Mouse (Mus musculus): Measurements from ENCODE around the gene Prkrip1. TPM values are rescaled to one million over a fixed set of nuclear protein-coding genes. Genes with fewer than 3 reads are reported as not detected.
"Not testable (repeated sequence)": the region's sequence is repeated elsewhere in the genome, so short reads cannot be mapped to it uniquely, and the experiment has no call there.

The Prkrip1 gene
- total RNA-seq, 2 experiments from 2014 or later: 19.4 to 23.8 TPM

DNA sequence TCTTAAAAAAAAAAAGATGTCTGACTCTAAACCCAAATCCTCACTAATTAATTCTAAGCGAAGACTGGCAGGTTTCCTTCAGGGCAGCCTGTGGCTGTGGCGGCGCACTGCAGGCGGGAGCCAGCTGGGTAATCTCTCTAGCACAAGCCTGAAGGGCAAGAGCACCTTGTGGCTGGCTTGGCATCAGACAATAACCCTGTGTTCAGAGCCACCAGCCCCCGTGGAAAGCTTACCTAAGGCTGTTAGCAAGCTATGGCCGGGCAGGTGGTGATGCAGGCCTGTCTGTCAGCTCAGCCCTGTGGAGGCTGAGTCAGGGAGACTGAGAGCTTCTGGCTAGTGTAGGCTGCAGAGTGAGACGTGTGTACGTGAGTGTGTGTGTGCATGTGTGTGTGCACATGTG is 33.5 kb downstream of the Prkrip1 start:
- no peak for DNase-seq (ENCODE audit: low spot score)

DNA sequence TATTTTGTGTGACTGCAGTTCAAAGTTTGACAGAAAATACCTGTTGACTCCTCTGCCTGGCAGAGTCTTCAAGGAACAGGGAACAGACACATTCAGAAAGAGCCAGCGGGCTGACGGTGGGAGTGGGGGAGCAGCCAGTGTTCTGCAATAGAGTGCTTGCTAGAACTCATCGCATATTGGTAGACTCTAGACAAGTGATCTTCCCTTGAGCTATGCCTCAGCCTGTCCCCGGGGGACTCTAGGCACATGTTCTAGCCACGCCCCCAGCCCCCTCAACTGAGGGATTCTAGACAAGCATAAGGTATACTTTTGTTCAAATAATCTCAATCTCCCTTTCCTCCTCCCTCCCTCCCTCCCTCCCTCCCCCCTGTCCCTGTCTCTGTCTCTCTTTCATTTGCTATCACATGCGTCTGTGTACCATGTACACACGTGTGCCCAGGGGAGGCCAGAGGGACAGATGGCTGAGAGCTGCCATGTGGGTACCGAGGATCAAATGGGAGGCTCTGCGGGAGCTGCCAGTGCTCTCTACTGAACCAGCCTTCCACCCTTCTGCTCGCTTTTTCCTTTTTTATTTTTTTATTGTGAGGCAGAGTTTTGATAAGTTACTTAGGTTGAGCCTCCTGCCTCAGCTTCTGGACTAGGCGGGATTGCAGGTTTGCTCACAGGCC is 34.8 kb downstream of the Prkrip1 start:
- no peak for DNase-seq (ENCODE audit: low spot score)

DNA sequence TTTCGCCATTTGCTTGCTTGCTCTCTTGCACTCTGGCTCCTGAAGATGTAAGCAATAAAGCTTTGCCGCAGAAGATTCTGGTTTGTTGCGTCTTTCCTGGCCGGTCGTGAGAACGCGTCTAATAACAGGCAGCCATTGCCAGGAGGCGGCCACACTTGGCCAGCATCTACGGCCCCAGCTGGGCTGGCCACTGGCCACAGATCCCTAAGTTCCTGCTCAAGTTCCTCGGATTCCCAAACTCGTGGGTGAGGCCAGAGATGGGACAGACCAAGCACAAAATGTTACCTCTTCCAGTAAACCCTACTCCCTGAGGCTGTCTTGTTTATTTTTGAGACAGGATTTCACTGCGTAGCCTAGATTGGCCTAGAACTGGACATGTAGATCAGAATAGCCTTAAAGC is 38.7 kb downstream of the Prkrip1 start:
- peak; percentile 80 for DNase-seq (ENCODE audit: low spot score)

DNA sequence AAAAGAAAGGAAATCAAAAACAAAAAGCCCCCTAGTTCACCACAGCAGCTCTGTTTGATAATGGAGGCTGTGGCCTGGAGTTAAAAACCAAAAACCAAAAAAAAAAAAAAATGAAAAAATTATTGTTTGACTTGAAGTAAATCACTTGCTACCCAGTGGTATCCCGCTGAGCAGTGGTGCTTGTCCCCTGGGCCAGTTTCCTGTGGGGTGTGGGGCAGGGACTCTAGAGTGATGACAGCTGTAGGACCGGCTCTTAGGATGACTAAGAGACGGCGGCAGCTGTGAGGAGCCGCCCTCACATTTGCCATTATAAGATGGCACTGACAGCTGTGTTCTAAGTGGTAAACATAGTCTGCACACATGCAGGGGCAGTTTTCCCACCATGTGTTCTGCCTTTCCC is 43.4 kb downstream of the Prkrip1 start:
- peak; percentile 30 for DNase-seq (ENCODE audit: low spot score)

DNA sequence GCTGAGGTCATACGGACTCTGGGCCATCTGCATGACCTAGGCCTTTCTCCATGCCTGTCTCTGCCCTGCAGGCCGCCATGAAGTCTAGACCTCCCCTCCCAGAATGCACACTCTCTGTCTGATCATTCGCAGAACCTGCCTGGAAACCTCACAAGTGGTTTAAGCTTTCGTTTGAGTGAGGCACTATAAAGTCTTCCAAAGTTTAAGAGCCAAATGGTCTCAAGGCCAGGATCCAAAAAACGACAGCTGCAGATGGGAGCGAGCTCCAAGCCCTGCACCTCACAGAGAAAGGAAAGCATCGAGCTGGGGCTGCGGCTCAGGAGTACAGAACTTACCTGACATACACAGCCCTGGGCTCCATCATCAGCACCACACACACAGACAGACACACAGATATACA is 46.4 kb downstream of the Prkrip1 start:
- peak; percentile 32 for DNase-seq (ENCODE audit: low spot score)

DNA sequence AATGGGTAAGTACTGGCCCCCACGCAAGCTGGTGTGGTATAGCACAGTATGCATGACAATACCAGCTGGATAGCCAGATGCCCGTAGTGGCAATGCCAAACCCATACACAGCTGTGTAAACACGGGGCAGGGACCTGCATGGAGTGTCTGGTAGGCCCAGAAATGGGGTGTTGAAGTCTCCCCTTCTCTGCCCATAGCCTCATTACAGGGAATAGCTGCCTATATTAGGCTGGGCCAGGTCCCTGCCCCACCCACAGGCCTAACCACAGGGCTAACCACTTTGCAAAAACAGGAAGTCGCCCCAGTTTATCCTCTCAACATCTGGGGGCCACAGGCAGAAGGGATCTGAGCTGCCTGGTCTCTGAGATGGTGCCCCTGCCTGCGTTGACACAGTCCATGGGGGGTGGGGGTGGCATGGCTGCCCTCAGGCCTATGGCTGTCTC is 49.6 kb downstream of the Prkrip1 start:
- DNase-seq (ENCODE audit: low spot score): not testable (repeated sequence)

DNA sequence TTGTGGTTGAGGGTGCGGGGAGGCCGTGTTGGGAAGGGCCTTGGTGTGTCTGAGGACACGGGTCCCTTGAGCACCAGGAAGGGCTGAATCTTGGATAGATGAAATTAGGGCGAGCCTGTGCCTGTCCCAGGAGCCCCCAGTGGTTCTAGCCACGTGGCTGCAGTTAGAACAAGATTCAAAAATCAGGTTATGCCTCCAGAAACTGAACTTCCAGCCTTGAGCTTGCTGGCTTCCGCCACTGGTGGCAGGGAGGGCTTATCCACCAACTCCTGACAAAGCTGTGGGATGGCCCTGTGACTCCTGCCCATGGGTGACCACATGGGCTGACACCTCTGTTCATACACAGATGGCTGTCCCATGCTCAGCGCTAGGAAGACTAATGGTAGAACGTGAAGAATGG is 51.1 kb downstream of the Prkrip1 start:
- DNase-seq (ENCODE audit: low spot score): no peak

DNA sequence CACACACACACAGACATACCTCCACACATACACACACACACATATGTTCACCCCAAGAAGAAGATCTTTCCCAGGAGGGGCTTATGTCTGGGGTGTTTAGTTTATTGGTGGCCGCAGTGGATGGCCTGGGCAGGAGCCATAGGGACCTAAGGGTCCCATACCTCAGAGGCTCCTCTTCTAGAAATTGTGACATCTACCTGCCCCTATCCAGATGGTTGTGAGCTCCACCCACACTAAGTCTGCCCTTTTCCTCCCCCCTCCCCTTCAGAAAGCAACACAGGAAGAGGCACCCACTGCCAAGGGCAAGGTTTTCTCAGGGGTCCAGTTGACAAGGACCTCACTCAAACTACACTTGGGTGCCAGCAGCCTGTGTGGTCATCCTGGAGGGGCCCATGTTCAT is 51.8 kb downstream of the Prkrip1 start:
- DNase-seq (ENCODE audit: low spot score): no peak

DNA sequence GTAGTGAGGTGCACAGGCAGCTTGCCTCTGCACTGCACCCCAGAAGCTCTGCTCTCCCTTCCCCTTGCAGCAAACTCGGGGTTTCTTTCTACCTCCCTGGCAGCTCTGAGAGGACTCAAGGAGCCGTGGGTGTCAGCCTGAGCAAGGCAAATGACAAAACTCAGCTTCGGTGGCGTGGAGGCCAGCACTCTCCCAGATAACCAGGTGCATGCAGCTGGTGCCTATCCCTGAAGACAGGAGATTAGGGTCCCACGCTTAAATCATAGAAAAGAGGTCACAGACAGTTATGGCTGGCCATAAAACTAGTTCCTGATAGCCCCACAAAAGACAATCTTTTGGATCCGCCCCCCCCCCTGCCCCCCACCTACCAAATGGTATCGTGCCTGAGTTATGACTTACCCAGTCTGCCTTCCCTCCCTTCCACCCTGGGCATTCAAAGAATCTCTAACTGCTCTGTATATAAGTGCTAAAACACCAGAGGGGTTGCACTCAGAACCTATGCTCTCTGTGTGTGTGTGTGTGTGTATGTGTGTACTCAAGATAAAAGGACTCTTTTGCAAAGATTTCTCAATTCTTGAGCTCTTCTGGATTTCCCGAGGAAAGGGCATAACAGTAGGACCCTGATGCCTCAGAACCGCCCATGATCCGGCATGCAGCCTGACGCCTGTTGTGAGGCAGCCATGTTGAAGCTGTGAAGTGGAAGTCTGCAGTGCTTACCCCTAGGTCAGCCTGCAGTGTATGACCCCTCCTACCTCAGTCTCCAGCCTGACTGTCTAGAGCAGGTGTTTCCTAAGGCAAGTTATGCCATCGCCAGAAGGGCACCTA is 53.9 kb downstream of the Prkrip1 start:
- no peak for DNase-seq (ENCODE audit: low spot score)

DNA sequence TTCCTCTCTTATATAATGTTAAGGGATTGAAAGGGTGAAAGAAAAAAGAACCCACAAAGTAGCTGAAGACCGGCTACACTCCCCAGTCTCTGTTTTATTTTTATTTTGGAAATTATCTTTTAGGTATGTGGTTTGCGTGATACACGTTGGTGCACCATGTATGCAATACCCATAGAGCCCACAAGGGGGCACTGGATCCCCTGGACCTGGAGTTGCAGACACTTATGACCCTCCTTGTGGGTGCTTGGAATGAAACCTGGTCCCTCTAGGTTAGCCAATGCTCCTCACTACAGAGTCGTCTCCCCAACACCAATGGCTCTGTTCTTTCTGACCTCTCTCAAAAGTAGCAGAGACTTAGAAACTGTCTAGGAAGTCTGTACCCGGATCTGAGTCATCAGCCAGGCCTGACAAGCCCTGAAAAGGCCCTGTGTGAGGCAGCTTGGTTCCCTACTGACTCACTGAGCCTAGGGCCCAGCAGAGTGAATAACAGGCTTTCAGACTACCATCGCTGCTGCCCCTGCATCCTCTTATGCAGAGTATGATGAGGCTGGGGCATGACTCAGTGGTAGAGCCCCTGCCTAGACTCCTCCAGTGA is 55.5 kb downstream of the Prkrip1 start:
- no peak for DNase-seq (ENCODE audit: low spot score)

DNA sequence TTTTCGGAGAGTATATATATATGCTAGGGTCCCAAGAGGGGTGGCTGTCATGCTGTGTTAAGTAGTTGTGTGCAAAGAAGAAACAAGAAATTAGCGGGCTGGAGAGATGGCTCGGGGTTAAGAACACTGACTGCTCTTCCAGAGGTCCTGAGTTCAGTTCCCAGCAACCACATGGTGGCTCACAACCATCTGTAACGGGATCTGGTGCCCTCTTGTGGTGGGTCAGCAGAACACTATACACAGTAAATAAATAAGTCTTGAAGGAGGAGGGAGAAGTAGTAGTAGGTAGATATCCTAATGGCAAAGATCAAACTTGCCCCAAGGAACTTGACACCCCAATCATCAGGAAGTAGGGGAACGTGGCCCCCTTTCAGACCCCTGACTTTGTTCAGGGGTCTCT is 56.0 kb downstream of the Prkrip1 start:
- DNase-seq (ENCODE audit: low spot score): no peak

DNA sequence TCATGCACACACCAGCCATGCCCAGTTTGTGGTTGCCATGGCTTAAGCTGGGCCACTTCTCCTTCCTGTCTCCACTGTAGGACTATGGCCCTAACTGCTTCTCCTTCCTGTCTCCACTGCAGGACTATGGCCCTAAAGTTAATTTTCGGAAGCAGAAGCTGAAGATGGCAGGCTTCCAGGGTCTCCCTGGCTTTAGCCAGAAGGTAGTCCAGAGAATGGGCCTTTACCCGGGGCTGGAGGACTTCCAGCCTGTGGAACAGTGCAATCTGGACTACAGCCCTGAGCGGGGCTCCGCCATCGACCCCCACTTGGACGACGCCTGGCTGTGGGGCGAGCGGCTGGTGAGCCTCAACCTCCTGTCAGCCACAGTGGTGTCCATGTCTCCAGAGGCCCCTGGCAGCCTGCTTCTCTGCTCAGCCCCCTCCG is 58.7 kb downstream of the Prkrip1 start:
- no peak for DNase-seq (ENCODE audit: low spot score)

DNA sequence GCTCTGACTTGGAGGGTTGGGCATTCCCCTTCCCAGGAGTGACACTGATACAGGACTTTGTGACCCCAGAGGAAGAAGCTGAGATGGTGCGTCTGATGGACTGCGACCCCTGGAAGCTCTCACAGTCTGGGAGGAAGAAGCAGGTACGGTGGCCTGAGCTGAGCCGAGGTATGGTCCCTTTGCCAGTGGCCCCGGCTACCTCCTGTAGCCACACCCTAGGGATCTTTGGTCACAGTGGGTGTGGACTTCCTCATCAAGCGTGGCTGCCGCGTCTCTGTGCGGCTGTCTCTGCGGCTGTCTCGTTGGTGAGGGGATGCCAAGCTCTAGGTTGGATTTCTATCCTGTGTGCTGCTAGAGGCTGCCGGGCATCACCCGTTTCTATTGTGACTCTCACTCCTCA is 59.4 kb downstream of the Prkrip1 start:
- no peak for DNase-seq (ENCODE audit: low spot score)

DNA sequence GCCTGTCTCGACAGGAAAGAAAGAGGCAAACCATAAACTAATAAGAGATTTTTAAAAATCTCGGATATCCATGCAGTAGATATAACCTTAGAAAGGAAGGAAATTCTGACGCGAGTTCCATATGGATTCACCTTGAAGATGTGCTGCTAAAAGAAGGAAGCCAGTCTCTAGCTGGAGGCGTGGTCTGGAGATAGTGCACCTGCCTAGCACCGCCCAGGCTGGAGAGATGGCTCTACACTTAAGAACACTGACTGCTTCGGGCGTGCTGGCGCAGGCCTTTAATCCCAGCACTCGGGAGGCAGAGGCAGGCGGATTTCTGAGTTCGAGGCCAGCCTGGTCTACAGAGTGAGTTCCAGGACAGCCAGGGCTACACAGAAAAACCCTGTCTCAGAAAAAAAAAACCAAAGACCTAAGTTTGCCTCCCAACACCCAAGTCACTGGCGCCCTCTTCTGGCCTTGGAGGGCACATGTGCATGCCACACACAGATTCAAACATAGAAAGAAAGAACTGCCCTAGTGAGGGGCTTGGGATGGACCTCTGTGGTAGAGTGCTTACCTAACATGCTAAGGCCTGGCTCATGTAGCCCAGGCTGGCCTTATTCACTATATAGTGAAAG is 61.0 kb downstream of the Prkrip1 start:
- DNase-seq (ENCODE audit: low spot score): no peak

DNA sequence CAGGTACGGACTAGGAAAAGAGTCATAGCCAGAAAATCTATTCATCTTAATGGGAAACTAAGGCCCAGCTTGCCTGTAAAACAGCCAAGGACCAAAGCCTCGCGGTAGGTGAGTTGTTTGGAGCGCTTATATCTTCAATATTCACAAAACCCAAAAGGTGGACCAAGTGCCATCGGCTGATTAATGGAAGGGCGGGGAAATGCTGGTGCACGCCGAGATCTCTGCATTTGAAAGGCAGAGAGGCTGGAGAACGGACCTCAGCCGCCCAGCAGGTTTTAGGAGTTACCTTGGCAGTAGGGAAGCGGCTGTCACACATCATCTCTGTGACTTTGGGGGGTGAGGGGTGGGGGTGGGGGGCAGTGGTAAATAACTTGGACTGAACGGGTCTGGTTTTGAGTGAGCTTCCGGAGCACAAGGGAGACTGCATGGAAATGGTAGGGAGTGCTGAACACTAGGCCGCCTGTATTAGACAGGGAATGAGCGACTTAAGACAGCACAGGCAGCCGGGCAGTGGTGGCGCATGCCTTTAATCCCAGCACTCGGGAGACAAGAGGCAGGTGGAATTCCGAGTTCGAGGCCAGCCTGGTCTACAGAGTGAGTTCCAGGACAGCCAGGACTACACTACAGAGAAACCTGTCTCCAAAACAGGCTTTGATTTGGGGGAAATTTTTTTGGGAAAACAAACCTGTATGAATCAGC is 62.3 kb downstream of the Prkrip1 start:
- no peak for DNase-seq (ENCODE audit: low spot score)

DNA sequence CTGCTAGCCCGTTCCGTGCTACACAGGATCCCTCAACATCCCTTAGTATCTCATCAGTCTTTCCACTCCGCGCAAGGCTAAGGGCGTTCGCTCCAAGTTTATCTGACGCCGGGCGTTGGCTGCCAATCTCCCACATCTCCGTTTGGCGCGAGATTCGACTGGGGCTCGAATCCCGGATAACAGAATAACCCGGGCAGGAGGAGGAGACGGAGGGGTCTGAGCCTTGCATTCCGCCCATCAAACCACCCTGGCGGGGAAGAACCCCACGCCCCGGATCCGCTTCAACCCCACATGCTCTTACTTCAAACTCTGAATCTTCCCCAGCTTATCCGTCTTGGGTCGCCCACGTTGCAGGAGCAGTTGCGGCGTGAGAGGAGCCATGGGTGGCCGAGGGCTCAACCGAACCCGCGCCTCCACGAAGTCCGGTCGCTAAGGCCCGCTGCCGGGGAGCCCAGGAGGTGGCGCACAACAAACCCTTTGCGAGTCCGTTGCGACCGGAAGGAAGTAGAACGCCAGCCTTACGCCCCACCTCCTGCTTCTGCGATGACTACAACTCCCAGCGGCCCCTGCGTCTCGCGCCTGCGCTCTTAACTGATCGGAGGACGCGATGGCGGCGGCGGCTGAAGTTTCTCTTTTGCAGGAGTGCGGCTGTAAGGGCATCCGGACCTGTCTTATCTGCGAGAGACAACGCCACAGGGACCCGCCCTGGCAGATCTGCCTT is 63.0 kb downstream of the Prkrip1 start, which contains the start of the genes Lrwd1 and Alkbh4:
Gene Lrwd1 (minus strand): TSS at position 504 of the 721 bp plus-strand sequence.
Gene Alkbh4 (plus strand): TSS at position 576 of the 721 bp plus-strand sequence.
- DNase-seq (ENCODE audit: low spot score): peak; percentile 97

Measured in gastrocnemius, adult 18-20 months (tissue).